Mouse (Mus musculus): ENCODE data around the gene Enho. TPM values are rescaled to one million over a fixed set of nuclear protein-coding genes. Genes with fewer than 3 reads are reported as not detected.

The Enho gene
- total RNA-seq, 2 experiments from 2014 or later: 12.9 to 14.5 TPM

DNA sequence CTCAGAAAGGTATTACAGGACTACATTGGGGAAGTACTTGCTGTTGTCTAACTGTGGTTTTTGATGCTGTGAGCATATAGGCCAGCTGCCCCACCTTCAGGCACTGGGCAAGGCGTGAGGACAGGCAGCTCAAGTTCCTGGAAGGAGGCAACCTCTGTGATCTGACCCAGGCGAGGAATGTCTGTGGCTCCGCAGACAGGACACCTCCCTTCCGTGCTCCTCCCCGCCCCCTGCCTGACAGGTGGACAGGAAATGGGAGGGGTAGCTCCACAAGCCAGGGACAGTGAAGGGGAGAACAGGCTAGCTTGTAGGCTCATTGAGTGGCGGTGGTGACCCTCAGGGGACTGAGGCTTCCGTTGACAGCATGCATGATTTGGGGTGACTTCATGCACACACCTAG lies 24.4 kb upstream of the Enho start:
- no peak for DNase-seq

- no peak for DNase-seq
Measured at GRCm38 (mm10) chr4:41663614-41664013, 23.5 kb upstream of the Enho start.

DNA sequence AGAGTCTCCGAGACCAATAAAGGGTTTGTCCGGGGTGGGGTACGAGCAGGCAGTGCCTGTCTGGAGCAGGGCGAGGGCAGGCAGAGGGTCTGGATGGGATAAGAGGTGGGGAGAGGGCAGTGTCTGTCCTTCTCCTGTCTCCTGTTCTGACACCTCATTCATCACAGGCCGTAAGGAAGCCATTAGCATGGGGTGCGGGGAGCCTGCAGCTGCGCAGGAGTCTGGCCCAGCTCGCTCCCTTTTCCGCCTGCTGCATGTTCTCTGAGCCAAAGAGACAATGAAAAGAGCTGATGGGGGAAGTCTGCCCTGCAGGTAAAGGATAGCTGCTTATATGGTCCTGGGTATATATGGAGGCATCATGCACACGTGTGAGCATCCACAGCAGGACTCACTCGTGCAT lies 22.6 kb upstream of the Enho start:
- no peak for DNase-seq

DNA sequence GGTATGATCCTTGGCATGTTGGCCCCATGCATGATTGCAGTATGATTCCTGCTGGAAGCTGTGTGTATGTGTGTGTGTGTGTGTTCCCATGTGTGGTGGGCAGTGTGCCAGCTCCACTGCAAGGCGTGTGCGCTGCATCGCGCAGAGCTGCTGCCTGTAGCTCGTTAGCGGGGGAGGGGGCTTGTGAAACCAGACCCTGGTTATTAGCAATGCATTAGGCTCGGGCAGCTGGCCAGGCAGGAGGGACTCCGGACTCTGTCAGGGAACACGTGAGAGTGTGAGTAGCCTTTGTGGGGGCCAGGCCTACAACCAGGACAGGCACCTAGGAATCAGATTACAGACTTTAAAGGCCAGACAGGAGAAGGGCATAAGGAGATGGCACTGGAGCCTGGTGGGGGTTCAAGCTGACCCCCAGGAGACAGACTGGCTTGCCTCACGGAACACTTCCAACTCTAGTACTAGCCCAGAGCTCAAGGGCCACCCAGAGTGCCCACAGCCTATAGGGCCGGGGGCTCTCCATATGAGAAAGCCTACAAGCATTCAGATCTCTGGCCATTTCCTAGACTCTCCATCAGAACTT lies 20.8 kb upstream of the Enho start:
- no peak for DNase-seq

- no peak for DNase-seq
Measured at GRCm38 (mm10) chr4:41659556-41659955, 19.4 kb upstream of the Enho start.

DNA sequence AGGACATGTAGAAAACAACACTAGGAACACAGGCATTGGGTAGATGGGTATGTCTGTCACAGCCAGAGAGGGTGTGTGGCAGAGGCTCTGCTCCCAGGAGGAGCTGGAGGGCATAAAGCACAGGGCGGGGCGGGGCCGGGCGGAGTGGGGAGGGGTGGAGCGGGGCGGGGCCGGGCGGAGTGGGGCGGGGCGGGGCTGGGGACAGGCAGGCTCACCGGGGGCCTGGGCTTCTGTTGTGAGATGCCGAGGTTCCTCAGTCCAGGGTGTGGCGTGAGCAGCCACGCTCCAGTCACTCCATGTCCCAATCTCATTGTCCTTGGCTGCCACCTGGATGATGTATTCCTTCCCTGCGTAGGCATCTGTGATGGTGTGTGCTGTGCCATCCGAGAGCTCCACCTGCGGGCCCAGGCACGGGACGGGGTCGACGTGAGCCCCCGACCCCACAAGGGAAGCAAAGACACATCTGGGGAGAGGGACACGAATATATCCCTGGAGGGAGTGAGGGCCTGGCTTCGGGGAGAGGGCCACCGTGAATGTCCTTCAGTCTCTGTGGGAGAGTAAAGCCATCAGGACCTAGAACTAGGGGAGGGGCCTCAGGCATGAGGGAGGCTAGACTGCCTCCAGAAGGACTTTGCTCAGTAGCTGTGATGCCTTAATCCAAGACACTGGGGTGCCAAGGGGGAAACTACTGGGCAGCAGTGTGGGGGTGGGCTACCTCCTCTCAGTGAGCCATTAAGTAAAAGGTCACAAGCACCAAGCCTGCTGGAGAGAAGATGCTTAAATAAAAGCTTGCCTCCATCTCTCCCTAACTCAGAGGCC lies 18.7 kb upstream of the Enho start:
- no peak for DNase-seq

GRCm38 (mm10) chr4:41655525-41655924 lies 15.4 kb upstream of the Enho start:
- no peak for DNase-seq

DNA sequence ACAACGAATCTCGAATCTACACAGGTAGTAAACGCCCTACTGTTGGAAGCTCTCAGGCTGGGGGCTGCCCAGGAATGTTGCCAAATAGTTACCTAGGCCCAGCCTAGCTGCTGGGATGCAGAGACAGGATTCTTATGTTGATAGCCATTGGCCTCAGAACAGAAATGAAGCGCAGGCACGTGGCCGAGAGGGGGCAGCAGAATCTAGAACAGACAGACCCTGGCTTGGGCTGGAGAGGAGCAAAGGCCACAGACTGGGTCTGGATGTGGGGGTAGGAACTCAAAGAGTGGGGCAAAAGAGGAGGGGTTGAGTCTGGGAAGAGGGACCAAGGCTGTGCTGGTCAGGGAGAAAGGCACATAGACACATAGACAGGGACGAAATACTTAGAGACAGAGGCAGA lies 14.1 kb upstream of the Enho start:
- DNase-seq: peak; percentile 71

DNA sequence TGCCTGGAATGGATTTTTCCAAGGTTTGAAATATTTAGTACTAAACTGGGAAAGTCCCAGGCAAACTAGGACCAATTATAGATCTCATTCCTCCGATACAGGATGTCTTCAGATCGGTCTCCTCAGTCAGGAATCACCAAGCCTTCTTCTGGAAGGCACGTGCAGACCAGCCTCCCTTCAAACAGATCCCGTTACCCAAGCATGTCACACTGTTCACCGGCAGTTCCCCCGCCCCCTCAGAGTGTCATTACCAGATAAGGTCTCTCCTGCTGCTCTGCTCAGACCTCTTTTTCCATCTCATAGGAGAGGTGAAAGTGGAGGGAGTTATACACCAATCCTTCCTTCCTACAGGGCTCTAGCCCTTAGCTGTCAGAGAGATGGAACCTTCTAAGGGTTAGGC lies 13.6 kb upstream of the Enho start:
- no peak for DNase-seq

DNA sequence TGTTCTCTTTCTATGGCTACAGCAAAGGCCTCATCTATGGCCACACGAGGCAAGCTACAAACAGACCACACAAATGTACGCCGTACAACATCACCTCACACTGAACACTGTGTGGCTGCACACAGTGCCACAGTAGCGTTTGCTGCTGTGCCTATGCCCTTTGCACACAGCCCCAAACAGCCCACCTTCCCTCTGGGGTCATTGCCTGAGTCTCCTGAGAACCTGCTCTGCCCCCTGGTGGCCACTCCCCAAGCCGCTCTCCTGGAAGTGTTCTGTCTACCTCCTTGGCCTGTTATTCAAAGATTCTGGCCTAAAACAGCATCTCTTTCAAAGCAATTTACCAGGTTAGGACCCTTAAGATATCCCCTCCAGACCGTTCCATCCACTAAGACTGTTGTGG lies 13.2 kb upstream of the Enho start:
- peak; percentile 84 for DNase-seq

DNA sequence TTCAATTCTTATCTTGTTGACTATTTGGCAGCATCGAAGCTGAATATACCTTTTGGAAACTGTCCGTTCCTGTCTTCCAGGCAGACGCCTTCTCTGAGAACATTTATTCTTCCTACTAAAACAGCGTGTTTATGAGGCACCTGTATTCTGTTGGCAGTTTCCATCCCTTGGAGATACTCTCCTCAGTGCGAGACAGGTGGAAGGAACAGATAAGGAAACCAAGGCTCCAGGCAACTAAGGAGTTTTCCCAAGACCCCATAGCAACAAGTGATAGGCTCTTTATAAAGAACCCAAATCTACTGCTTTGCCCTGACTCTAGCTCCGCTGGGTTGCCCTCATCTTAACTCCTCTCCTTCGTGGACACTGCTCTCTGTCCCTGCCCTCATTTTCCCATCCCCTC lies 8.5 kb upstream of the Enho start:
- DNase-seq: no peak

- DNase-seq: no peak
Measured at GRCm38 (mm10) chr4:41648157-41648556, 8.0 kb upstream of the Enho start.

DNA sequence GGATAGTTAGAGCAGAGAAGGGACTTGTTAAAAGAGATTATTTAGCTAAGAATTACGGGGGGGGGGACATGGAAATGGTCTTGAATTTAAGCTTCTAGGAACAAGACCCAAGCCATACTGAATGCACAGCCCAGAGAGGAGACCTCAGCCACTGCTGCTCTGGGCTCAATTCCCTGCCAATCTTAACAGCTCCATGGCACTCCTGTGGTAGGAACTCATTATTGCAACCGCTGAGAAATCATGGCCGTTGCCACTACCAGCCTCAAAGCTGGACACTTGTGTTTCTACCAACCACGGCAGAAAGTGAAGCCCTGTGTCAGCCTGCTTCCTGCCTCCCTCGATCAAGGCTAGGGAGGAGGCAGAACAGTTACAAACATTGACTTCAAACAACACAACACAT lies 5.4 kb upstream of the Enho start:
- no peak for DNase-seq

- DNase-seq: no peak
Measured at GRCm38 (mm10) chr4:41641199-41641822, 1.2 kb upstream of the Enho start.

- DNase-seq: no peak
Measured at GRCm38 (mm10) chr4:41639214-41639841, 796 bp downstream of the Enho start.

- DNase-seq: no peak
Measured at GRCm38 (mm10) chr4:41638828-41639213, 1.3 kb downstream of the Enho start.

GRCm38 (mm10) chr4:41638186-41638731 lies 1.9 kb downstream of the Enho start:
- no peak for DNase-seq

GRCm38 (mm10) chr4:41636882-41637635 lies 3.1 kb downstream of the Enho start:
- DNase-seq: no peak

GRCm38 (mm10) chr4:41636366-41636765 lies 3.8 kb downstream of the Enho start:
- DNase-seq: no peak

DNA sequence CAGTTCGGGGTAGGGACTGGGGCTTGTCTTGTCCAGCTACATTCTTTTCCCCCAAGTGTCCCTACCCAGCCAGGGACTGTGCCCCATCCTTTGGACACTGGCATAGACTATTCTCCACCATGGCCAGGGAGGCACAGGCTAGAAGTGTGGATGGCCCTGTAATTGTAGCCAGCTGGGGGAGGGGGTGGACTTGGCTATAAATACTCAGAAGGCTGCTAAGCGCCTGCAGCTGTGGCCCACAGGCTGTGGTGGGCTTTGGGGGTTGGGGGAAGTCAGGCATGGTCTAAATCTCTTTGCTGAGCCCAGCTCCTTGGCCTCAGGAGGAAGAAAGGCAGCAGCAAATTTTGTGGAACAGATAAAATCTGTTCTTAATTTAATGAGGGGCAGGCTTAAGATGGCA lies 4.2 kb downstream of the Enho start:
- DNase-seq: no peak

DNA sequence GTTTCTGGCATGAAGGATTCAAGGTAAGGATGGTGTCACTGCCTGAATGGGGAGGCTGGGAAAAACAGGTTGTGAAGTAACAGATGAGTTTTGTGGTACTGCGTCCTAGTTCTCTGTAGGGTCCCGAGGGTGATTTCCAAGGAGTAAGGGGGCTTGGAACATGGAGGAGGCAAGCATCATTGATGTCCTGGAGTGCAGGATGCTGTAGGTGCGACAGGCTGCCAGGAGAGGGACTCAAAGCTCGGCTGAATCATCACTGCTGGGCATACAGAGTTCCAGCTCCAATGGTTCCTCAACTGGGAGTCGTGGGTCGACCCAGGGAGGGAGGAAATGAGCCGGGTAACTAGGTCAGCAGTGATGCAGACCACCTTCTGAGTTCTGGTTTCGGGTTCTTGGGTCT lies 4.9 kb downstream of the Enho start:
- DNase-seq: no peak

GRCm38 (mm10) chr4:41634631-41635030 lies 5.5 kb downstream of the Enho start:
- DNase-seq: no peak

All from gastrocnemius, postnatal 10 days (tissue).